Mouse (Mus musculus): ENCODE data around the gene Prss36. TPM values are rescaled to one million over a fixed set of nuclear protein-coding genes. Genes with fewer than 3 reads are reported as not detected.

The Prss36 gene
- polyA plus RNA-seq, 1 experiment from 2014 or later: 10.4 TPM

DNA sequence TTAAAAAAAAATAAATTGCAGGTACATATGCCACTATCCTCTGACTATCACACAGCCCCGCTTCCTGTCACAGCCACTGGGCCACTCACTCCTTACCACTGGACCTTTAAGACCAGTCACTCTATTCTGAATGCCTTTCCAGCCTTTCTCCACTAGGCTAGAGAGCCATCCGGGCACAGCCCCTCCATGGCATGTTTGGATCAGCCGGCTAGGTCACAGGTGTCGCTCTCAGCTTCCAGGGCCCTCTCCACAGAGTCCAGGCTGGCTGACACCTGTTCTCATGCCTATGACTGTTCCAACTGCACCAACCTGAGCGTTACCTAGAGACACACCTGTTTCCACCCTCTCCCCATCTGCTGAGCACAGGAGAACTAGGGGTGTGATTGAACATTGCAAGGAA lies 17.9 kb downstream of the Prss36 start:
- Histone ChIP-seq H3K36me3 (ENCODE audit: control insufficient read depth, insufficient read depth, low read length) (peaks cover 39% of the 10 kb centered on the region), H3K4me1 (ENCODE audit: control insufficient read depth, insufficient read depth, low read length) (0 out of 2 replicates have a peak, but pooled peaks cover 3% of the 10 kb centered on the region), H3K4me2 (ENCODE audit: low read length) (no peak overlapping the region), H3K9me3 (ENCODE audit: control insufficient read depth, low read length) (no peaks in the 10 kb centered on the region), H3K9ac (replicated peaks; ENCODE audit: low read length) (no peak overlapping the region), H3K27me3 (ENCODE audit: control insufficient read depth, insufficient read depth, low read length) (peaks cover 17% of the 10 kb centered on the region), H3K4me3 (replicated peaks; ENCODE audit: low read depth, low read length) (no peak overlapping the region), H3K27ac (replicated peaks; ENCODE audit: low read depth, low read length) (no peak overlapping the region)
- DNase-seq (no peak), ATAC-seq (ENCODE audit: low FRiP score, low TSS enrichment) (no peak)
- 58% methylated on average over 5 of the region's 5 CpGs for WGBS

DNA sequence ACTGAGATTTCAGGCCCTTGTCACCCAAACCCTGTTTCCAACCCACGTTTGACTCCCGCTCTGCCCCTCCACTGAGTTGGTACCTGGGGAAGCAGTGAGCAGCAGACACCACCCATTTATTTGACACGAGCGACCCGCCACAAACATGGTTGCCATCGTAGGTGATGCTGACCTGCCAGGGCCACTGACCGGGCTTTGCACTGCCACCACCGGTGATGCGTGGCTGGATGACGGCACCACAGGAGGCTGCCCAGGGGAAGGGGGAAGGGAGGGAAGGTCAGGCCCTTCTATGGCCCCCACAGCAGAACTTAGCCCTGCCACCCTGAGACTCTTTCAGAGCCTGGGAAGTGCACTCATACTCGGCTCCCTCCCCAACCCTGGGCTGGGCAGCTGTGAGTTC lies 18.8 kb downstream of the Prss36 start:
- no peak for ATAC-seq (ENCODE audit: low FRiP score, low TSS enrichment)
- Histone ChIP-seq H3K4me1 (ENCODE audit: control insufficient read depth, insufficient read depth, low read length) (0 out of 2 replicates have a peak, but pooled peaks cover 3% of the 10 kb centered on the region), H3K9ac (replicated peaks; ENCODE audit: low read length) (no peak overlapping the region), H3K27me3 (ENCODE audit: control insufficient read depth, insufficient read depth, low read length) (peaks cover 17% of the 10 kb centered on the region), H3K36me3 (ENCODE audit: control insufficient read depth, insufficient read depth, low read length) (peaks cover 47% of the 10 kb centered on the region), H3K4me3 (replicated peaks; ENCODE audit: low read depth, low read length) (no peak overlapping the region), H3K27ac (replicated peaks; ENCODE audit: low read depth, low read length) (no peak overlapping the region), H3K4me2 (ENCODE audit: low read length) (no peak overlapping the region), H3K9me3 (ENCODE audit: control insufficient read depth, low read length) (no peaks in the 10 kb centered on the region)
- 82% methylated on average over 11 of the region's 11 CpGs for WGBS
- DNase-seq: no peak

DNA sequence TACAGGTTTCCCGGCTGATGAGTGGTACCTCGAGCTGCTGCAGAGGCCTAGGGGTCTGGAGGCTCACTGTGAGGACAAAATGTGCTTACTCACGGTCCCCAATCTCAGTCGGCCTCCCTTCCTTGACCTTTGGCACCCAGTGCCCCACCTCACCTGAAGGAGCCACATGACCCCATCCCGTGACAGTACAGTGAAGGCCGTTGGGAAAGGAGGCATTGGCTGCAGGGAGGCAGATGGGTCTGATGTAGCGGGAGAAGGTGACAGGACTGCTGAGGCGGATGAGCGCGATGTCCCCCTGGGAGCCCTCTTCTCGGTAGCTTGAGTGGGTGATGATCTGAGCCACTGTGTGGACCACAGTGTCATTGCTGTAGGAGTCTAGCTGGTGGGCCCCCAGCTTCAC lies 19.7 kb downstream of the Prss36 start:
- Histone ChIP-seq H3K4me1 (ENCODE audit: control insufficient read depth, insufficient read depth, low read length) (no peaks in the 10 kb centered on the region), H3K27ac (replicated peaks; ENCODE audit: low read depth, low read length) (no peak overlapping the region), H3K9me3 (ENCODE audit: control insufficient read depth, low read length) (no peaks in the 10 kb centered on the region), H3K4me3 (replicated peaks; ENCODE audit: low read depth, low read length) (no peak overlapping the region), H3K36me3 (ENCODE audit: control insufficient read depth, insufficient read depth, low read length) (peaks cover 56% of the 10 kb centered on the region), H3K9ac (replicated peaks; ENCODE audit: low read length) (no peak overlapping the region), H3K27me3 (ENCODE audit: control insufficient read depth, insufficient read depth, low read length) (peaks cover 17% of the 10 kb centered on the region), H3K4me2 (ENCODE audit: low read length) (no peak overlapping the region)
- WGBS: 89% methylated on average over 11 of the region's 11 CpGs
- ATAC-seq (ENCODE audit: low FRiP score, low TSS enrichment): no peak
- no peak for DNase-seq

DNA sequence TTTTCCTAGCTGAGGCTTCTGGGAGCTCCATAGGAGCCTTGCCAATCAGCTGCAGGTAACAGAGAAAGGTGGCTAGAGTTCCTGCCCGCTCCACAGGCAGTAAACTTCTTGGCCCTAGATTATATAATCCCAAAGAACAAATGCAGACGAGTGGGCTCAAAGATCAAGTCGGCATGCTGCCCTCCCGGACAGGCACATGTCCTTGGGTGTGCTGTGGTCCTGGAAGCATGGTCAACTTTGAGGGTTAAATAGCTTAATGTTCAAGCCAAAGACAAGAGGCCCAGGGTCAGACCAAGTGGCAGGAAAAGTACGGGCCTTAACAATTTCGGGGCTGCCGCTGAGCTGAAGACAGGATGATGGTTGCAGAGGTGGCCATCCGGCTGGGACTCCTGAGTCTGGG lies 20.5 kb downstream of the Prss36 start:
- ATAC-seq (ENCODE audit: low FRiP score, low TSS enrichment): no peak
- Histone ChIP-seq H3K27me3 (ENCODE audit: control insufficient read depth, insufficient read depth, low read length) (peaks cover 17% of the 10 kb centered on the region), H3K4me3 (replicated peaks; ENCODE audit: low read depth, low read length) (no peak overlapping the region), H3K9me3 (ENCODE audit: control insufficient read depth, low read length) (no peaks in the 10 kb centered on the region), H3K4me1 (ENCODE audit: control insufficient read depth, insufficient read depth, low read length) (no peaks in the 10 kb centered on the region), H3K4me2 (ENCODE audit: low read length) (no peak overlapping the region), H3K9ac (replicated peaks; ENCODE audit: low read length) (no peak overlapping the region), H3K27ac (replicated peaks; ENCODE audit: low read depth, low read length) (no peak overlapping the region), H3K36me3 (ENCODE audit: control insufficient read depth, insufficient read depth, low read length) (peaks cover 61% of the 10 kb centered on the region)
- DNase-seq: no peak
- 84% methylated on average over 8 of the region's 8 CpGs for WGBS

DNA sequence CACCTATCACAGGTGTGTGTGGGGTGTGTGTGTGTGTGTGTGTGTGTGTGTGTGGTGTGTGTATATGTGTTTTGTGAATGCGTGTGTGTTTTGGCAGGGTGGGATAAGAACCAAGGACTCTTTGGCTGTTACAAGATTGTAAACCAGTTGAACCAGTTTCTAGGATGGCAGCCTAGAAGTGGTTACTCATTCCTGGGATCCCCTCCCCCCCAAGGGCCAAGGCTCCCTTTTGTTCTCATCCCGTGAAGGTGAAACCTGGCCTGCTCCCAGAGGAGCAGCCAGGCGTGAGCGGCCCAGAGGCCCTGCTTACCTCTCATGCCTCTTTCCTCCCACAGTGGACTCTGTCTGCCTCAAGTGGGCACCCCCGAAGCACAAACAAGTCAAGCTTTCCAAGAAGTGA lies 21.3 kb downstream of the Prss36 start:
- H3K27ac ChIP-seq (replicated peaks; ENCODE audit: low read depth, low read length): no peak overlapping the region
- H3K4me1 ChIP-seq (ENCODE audit: control insufficient read depth, insufficient read depth, low read length): no peaks in the 10 kb centered on the region
- DNase-seq: no peak
- peaks cover 17% of the 10 kb centered on the region for H3K27me3 ChIP-seq (ENCODE audit: control insufficient read depth, insufficient read depth, low read length)
- no peak overlapping the region for H3K4me3 ChIP-seq (replicated peaks; ENCODE audit: low read depth, low read length)
- H3K4me2 ChIP-seq (ENCODE audit: low read length): no peak overlapping the region
- H3K9me3 ChIP-seq (ENCODE audit: control insufficient read depth, low read length): no peaks in the 10 kb centered on the region
- WGBS: 66% methylated on average over 5 of the region's 5 CpGs
- no peak overlapping the region for H3K9ac ChIP-seq (replicated peaks; ENCODE audit: low read length)
- ATAC-seq (ENCODE audit: low FRiP score, low TSS enrichment): no peak
- H3K36me3 ChIP-seq (ENCODE audit: control insufficient read depth, insufficient read depth, low read length): peaks cover 66% of the 10 kb centered on the region

DNA sequence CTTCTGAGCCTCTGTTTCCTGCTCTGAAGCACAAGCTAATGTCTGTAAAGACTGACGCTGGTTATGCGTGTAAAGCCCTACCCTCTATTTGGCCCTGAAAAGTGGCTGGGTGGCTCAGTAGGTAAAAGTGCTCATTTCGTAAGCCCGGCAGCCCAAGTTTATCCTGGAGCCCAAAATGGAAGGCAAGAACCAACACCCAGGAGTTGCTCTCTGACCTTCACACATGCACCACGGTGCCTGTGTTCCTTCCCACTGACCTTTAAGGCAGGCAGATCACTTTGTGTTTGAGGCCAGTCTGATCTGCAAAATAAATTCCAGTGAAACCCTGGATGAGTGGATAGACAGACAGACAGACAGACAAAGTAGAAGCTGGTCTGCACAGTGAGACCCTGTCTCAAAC lies 22.8 kb downstream of the Prss36 start:
- no peak overlapping the region for H3K27ac ChIP-seq (replicated peaks; ENCODE audit: low read depth, low read length)
- no peak overlapping the region for H3K4me3 ChIP-seq (replicated peaks; ENCODE audit: low read depth, low read length)
- peaks cover 71% of the 10 kb centered on the region for H3K36me3 ChIP-seq (ENCODE audit: control insufficient read depth, insufficient read depth, low read length)
- 93% methylated on average over 5 of the region's 5 CpGs for WGBS
- H3K4me1 ChIP-seq (ENCODE audit: control insufficient read depth, insufficient read depth, low read length): no peaks in the 10 kb centered on the region
- ATAC-seq (ENCODE audit: low FRiP score, low TSS enrichment): no peak
- DNase-seq: no peak
- no peak overlapping the region for H3K9ac ChIP-seq (replicated peaks; ENCODE audit: low read length)
- no peaks in the 10 kb centered on the region for H3K9me3 ChIP-seq (ENCODE audit: control insufficient read depth, low read length)
- H3K27me3 ChIP-seq (ENCODE audit: control insufficient read depth, insufficient read depth, low read length): peaks cover 4% of the 10 kb centered on the region; the same call in 1 of the 2 replicates
- H3K4me2 ChIP-seq (ENCODE audit: low read length): no peak overlapping the region

DNA sequence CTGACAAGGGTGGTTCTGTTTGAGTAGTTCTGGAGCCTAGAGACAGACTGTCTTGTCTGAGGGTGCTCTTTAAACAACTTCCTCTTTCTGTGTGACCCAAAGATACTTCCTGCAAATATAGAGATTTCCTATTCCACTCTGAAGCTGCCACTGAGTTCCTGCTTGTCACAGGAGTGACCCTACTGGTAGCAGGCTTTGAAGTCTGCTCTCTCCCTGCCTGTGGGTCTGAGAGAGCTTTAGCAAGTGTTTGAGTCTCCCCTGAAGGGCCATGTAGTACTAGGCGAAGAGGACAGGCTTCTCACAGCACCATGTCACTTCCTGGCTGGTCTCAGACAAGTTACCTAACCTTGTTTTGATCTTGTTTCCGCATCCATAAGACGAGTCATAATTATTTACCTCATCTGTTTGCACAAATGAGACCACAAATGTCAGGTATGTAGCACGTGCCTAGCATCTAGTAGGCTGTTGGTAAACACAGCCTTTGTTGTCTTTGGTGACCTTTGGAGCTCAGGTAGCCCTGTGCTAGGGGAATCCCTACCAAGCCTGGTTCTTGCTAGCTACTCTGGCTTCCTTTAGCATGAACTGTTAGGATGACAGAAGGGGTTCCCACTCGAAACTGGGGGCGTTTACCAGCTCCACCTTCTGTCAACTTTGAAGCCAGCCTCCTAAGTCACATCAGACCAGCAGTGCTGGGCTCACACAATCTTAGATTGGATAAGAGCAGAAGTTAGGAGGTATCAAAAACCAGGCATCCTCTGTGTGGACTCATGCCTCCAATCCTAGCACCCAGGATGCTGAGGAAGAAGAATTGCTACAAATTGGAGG lies 23.9 kb downstream of the Prss36 start:
- Histone ChIP-seq H3K9me3 (ENCODE audit: control insufficient read depth, low read length) (no peaks in the 10 kb centered on the region), H3K4me2 (ENCODE audit: low read length) (no peak overlapping the region), H3K27me3 (ENCODE audit: control insufficient read depth, insufficient read depth, low read length) (no peaks in the 10 kb centered on the region), H3K4me3 (replicated peaks; ENCODE audit: low read depth, low read length) (no peak overlapping the region), H3K4me1 (ENCODE audit: control insufficient read depth, insufficient read depth, low read length) (no peaks in the 10 kb centered on the region), H3K9ac (replicated peaks; ENCODE audit: low read length) (no peak overlapping the region), H3K27ac (replicated peaks; ENCODE audit: low read depth, low read length) (no peak overlapping the region), H3K36me3 (ENCODE audit: control insufficient read depth, insufficient read depth, low read length) (peaks cover 77% of the 10 kb centered on the region)
- 87% methylated on average over 6 of the region's 6 CpGs for WGBS
- no peak for DNase-seq
- no peak for ATAC-seq (ENCODE audit: low FRiP score, low TSS enrichment)

DNA sequence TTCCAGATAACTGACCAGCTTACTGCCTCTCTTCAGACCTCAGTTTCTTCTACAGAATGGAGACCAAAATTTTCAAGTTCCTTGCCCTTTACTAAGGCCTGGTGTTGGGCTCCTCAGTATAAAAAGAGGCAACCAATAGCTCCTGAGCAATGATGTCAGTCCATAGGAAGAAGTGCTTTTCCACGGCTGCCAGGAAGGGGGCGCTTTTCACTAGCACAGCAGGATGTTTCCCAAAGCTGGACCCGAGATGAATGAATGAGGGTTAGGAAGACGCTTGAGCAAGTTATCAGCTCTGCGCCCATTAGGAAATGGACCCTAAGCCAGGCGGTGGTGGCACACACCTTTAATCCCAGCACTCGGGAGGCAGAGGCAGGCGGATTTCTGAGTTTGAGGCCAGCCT lies 25.0 kb downstream of the Prss36 start:
- Histone ChIP-seq H3K9me3 (ENCODE audit: control insufficient read depth, low read length) (no peaks in the 10 kb centered on the region), H3K4me3 (replicated peaks; ENCODE audit: low read depth, low read length) (no peak overlapping the region), H3K4me2 (ENCODE audit: low read length) (no peak overlapping the region), H3K4me1 (ENCODE audit: control insufficient read depth, insufficient read depth, low read length) (no peaks in the 10 kb centered on the region), H3K36me3 (ENCODE audit: control insufficient read depth, insufficient read depth, low read length) (peaks cover 76% of the 10 kb centered on the region), H3K27me3 (ENCODE audit: control insufficient read depth, insufficient read depth, low read length) (no peaks in the 10 kb centered on the region), H3K27ac (replicated peaks; ENCODE audit: low read depth, low read length) (no peak overlapping the region), H3K9ac (replicated peaks; ENCODE audit: low read length) (no peak overlapping the region)
- 62% methylated on average over 8 of the region's 8 CpGs for WGBS
- DNase-seq: no peak
- ATAC-seq (ENCODE audit: low FRiP score, low TSS enrichment): no peak

DNA sequence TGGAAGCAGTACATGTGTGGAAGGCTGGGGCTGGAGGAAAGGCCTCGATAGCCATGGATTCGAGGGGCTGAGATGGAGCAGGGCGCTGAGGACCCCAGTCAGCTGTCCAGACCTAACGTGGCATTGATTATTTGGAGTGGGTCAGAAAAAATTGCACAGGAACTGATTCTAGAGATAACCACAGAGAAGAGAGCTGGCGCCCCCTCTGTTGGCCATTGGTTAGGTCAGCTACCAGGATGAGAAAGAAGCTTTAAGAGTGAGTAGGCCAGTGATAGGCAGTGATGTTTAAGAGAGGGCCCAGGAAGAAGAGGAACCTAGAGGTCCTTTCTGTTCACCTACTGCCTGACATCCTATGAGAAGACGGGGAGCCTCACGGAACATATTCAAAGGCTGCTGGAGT lies 27.2 kb downstream of the Prss36 start:
- WGBS: 81% methylated on average over 7 of the region's 7 CpGs
- Histone ChIP-seq H3K27ac (replicated peaks; ENCODE audit: low read depth, low read length) (no peak overlapping the region), H3K9ac (replicated peaks; ENCODE audit: low read length) (no peak overlapping the region), H3K9me3 (ENCODE audit: control insufficient read depth, low read length) (no peaks in the 10 kb centered on the region), H3K4me3 (replicated peaks; ENCODE audit: low read depth, low read length) (no peak overlapping the region), H3K4me2 (ENCODE audit: low read length) (no peak overlapping the region), H3K27me3 (ENCODE audit: control insufficient read depth, insufficient read depth, low read length) (no peaks in the 10 kb centered on the region), H3K4me1 (ENCODE audit: control insufficient read depth, insufficient read depth, low read length) (no peaks in the 10 kb centered on the region), H3K36me3 (ENCODE audit: control insufficient read depth, insufficient read depth, low read length) (peaks cover 71% of the 10 kb centered on the region)
- DNase-seq (no peak), ATAC-seq (ENCODE audit: low FRiP score, low TSS enrichment) (no peak)
